Mouse (Mus musculus) cerebellum, adult 11 months (tissue): ENCODE data around the gene Hist1h4j.
"Not testable (repeated sequence)": the region's sequence is repeated elsewhere in the genome, so short reads cannot be mapped to it uniquely, and the experiment has no call there.

ENCODE experiments used
- DNase-seq: peaks from one replicate; pipeline ENCODE4 v3.0.0; 2022

Gene Hist1h4j

GRCm38 (mm10) chr13:21727948-21728572 lies 6.8 kb upstream of the Hist1h4j start:
- DNase-seq, result no peak

DNA sequence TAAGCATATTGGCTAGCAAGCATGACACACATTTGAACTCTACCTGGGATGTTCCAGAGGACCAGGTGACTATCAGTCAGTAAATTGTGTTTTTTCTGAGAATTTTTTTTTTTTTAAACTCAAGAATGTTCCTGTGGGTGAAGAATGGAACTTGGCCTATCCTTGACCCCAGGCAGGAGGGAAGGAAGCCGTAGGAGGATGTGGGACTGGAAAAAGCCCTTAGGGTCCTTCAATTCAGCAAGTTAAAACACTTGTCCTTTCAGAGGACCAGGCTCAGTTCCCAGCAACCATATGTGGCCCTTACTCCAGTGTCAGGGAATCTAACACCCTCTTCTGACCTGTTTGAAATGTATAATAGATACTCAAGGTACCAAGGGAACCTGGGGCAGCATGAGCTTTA lies 5.3 kb upstream of the Hist1h4j start:
- DNase-seq, result no peak

DNA sequence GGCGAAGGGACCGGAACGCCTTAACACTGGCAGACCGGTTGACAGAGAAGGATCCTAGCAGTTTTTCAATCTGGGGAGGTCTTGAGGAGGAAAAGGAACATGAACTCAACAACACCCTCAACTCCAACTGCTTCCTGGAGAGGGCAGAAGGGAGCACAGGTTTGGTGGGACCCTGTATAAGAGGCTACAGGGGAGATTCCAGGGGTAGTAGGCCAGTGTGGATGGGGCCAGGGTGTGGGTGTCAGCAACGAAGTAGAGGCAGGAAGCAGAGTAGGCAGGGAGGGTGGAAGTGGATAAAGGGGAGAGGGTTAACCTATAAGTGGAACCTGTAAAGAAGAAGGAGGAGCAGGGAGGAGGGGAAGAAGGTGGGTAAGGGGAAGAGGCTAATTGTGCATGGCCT lies 1.4 kb upstream of the Hist1h4j start:
- DNase-seq, result no peak

GRCm38 (mm10) chr13:21734010-21734905 lies 606 bp upstream of the Hist1h4j start:
- peak; percentile 69 for DNase-seq

GRCm38 (mm10) chr13:21745006-21745405 lies 10.1 kb downstream of the Hist1h4j start:
- DNase-seq, result no peak

- DNase-seq, result no peak
These were observed 14.7 kb downstream of the Hist1h4j start for GRCm38 (mm10) chr13:21749387-21750158.

DNA sequence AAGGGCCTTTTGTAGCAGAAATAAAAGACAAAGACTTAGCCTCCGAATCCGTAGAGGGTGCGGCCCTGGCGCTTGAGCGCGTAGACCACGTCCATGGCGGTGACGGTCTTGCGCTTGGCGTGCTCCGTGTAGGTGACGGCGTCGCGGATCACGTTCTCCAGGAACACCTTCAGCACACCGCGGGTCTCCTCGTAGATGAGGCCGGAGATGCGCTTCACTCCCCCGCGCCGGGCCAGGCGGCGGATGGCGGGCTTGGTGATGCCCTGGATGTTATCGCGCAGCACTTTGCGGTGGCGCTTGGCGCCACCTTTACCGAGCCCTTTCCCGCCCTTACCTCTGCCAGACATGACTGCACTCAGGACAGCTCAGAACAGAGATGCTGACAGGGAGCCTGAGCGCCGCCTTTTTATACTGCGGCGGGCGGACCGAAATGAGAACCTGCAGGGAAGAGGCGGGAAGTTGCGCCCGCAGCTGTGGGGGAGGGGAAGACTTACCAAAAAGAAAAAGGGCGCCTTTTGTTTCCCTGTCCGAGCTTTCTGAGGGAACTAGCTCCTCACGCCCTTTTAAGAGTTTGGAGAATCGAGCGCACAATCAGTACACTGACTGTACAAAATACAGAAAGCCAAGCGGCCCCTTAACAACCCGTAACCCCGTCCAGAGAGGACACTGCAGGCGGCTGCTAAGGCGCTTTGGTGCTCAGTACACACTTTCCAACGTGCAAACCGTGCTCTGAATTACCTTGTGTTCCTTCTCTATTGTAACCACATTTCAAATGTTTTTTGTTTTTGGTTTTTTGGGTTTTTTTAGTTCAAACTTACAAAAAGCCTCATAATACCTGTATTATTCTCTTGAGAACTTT lies 15.5 kb downstream of the Hist1h4j start, which contains the start of gene Hist1h4k:
TSS of gene Hist1h4k (minus strand) at position 347 of the 859 bp plus-strand sequence.
- DNase-seq, result peak; percentile 95

DNA sequence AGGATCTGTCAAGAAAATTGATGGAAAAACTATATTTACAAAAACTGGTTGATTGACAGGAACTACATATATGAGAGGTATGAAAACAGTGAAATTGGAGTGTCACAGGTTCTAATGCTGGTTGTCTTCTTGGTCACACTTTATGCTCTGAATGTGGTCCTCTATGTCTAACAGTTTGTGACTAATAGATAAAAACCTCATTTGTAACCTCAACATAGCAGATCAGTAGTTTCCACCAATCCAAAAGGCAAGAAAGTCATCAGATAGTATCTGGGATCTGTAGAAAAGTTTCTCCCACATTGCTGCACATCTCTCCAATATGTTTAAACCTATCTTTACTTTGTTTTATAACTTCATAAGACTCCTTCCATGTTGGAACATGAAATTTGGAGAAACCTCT lies 16.6 kb downstream of the Hist1h4j start:
- DNase-seq, result no peak

GRCm38 (mm10) chr13:21751827-21752226 lies 17.0 kb downstream of the Hist1h4j start:
- no peak for DNase-seq

- DNase-seq, result no peak
These were observed 17.5 kb downstream of the Hist1h4j start for GRCm38 (mm10) chr13:21752356-21752755.

DNA sequence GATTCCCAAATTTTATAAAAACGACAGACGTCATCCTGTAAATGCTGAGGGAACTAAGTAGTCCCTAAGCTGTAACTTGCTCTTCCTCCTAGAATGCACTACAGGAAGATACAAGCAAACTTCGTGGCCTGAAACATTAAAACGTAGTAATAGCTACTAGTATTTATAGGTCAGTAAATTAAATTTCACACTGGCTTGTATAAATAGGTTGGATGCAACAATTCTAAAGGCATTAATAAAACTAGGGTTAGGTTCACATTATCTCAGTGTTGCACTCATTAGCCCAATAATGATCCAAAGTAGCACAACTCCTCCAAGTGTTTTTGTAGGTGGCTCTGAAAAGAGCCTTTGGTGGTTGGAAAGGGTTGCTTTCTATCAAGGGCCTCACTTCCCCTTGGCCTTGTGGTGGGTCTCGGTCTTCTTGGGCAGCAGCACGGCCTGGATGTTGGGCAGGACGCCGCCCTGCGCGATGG lies 18.2 kb downstream of the Hist1h4j start:
- no peak for DNase-seq

DNA sequence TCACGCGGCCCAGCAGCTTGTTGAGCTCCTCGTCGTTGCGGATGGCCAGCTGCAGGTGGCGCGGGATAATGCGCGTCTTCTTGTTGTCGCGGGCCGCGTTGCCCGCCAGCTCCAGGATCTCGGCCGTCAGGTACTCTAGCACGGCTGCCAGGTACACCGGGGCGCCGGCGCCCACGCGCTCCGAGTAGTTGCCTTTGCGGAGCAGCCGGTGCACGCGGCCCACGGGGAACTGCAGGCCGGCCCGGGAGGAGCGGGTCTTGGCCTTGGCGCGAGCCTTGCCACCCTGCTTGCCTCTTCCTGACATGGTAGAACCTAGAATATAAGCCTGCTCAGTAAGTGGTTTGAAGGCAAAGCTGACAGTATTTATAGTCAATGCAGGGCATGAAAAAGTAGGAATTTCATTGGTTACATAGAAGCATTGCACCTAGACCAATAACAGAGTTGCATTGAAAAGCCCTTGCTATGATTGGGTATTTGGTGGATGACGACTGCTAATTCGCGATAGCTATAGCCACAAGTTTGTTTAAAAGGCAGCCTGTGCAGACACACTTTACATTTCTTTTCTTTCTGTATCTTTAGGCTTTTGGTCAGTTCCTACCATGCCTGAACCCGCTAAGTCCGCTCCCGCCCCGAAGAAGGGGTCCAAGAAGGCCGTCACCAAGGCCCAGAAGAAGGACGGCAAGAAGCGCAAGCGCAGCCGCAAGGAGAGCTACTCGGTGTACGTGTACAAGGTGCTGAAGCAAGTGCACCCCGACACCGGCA lies 18.8 kb downstream of the Hist1h4j start, which contains the start of the genes Hist1h2ak and Hist1h2bn:
TSS of gene Hist1h2ak (minus strand) at position 304 of the 762 bp plus-strand sequence.
TSS of gene Hist1h2bn (plus strand) at position 600 of the 762 bp plus-strand sequence.
- peak; percentile 58 for DNase-seq

GRCm38 (mm10) chr13:21754294-21755001 lies 19.6 kb downstream of the Hist1h4j start:
- DNase-seq, result not testable (repeated sequence)

GRCm38 (mm10) chr13:21755707-21756106 lies 20.8 kb downstream of the Hist1h4j start:
- DNase-seq, result no peak

DNA sequence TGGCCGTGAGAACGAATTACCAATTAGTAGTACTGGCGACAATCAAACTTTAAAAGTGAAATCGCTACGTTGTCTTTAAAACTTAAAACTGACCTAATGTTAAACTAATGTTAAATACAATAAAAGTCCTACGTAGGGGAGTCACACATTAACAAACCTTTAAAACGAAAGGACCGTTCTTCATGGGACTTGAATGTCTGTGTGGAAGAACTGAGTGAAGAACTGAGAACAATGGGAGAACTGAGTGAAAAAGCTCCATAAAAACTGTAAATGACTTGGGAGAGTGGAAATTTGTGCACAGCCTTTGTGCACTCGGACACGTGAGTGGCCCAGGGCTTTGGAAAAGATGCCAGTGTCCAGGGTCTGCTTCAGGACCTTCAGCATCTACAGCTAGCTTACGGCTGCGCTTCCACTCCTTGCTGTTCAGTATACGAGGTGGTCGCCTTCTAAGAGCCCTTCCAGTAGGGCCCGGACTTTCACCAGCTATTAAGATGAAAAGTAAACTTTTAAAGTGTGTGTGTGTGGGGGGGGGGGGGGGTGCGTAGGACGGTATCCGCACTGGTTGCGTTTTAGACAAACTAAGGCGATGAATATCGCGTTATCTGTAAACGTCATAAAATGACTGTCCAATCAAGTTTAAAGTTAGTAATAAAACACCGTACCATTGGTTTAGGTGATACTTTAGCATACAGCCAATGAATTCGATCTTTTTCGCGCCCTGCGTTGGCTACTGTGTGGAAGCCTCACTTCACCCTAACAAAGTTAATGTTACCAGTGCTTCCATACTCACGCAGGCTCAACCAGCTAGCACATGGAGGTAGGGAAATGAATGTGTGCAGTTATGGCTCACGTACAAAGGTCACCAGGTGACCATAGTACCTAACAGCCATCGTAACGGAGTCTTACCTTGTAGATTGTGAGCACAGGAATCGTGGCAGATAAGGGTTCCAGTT lies 44.2 kb downstream of the Hist1h4j start:
- DNase-seq, result peak; percentile 57

DNA sequence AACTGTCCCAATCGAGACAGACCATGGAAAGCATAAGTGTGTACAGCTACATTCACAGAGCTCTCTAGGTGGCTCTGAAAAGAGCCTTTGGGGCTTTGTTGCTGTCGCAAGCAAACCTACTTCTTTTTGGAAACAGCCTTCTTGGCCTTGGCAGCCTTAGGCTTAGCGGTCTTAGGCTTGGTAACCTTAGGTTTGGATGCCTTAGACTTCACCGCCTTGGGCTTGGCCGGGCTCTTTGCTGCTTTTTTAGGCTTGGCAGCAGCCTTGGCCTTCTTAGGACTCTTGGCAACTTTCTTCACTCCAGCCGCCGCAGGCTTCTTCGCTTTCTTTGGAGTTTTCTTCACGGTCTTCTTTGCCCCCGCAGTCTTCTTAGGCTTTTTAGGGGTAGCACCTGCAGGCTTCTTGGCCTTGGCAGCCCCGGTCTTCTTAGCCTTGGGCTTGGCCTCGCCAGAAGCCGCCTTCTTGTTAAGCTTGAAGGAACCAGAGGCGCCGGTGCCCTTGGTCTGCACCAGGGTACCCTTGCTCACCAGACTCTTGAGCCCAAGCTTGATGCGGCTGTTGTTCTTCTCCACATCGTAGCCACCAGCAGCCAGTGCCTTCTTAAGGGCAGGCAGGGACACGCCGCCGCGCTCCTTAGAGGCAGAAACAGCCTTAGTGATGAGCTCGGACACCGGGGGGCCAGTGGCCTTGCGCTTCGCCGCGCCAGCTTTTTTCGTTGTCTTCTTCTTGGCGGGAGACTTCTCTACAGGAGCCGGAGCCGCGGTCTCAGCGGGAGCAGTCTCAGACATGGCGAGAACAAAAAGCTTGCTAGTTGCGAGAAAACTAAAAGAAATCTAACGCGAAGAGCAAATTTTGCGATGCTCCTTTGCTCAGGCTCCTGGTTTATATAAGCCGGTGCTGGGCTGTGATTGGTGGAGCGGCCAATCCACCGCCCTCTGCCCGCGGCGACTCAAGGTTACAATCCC lies 45.2 kb downstream of the Hist1h4j start, which contains the start of gene Hist1h1b:
TSS of gene Hist1h1b (minus strand) at position 859 of the 965 bp plus-strand sequence.
- peak; percentile 72 for DNase-seq

DNA sequence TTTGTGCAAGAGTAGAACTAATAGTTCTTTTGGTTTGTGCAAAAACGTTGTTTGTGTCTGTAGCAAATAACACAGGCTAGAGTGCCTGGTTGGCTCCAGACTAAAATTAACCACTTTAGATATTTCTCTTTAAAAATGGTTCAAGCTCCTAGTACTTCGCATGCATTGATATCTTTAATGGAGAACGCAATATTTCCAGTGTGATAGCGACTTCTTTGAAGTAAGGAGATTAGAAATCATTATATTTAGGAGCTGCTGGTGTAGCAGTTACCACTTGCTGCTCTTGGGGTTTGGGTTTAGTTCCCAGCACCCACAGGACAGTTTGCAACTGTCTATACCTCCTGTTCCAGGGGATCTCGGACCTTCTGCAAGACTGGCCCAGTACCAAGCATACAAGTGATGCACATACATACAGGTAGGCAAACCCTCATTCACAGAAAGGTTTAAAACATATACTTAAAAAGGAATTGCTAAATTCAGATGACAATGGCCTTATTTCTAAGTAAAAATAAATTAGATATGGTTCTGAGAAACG lies 46.2 kb downstream of the Hist1h4j start:
- DNase-seq, result no peak

DNA sequence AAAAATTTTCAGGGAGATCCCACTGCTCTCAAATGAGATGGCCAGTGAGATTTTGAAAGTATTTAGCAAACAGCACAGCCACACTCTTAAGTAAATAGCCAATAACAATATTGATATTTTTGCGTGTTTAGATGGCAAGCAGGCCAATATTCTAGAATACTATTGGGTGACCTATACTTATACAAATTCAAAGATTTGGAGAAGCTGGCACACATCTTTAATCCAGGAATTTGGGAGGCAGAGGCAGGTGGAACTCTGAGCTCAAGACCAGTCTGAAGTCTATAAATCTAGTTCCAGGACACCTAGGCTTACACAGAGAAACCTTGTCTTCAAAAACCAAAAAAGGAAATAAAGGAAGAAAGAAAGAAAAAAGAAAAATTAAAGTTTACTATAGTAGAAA lies 46.8 kb downstream of the Hist1h4j start:
- no peak for DNase-seq
